Mouse (Mus musculus) inflammation-experienced regulatory T-cells, adult 16 weeks (primary cell): ENCODE results near the gene Tmprss5. TPM values are rescaled to one million over a fixed set of nuclear protein-coding genes. Genes with fewer than 3 reads are reported as not detected.

Source experiments
- polyA plus RNA-seq: library from polyadenylated mRNA; unstranded; fragments of 100-300 nt; shearing (Covaris generic); gene quantifications from one replicate; pipeline ENCODE4 v1.2.1, GENCODE M21; 2017

Tmprss5 gene
- polyA plus RNA-seq: not detected

DNA sequence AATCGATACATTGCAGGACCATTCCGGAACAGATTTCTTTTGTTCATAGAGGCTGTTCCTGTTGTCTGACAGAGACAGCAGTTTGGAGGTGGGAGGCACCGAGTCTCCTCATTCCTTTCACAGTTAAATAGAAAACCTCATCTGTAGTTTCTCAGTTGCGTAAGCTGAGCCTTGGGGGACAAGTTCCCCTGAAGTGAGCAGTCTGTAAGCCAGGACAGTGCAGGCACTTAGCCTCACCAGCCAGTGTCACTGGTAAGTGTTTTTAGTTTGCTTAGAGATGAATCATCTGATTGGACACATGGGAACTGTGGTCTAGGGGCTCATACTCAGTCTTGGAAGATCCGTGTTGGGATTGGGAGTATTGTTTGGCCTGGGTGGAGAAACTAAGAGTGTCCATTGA is at the start of gene Tmprss5:
TSS of gene Tmprss5 (plus strand) at position 154 of the 400 bp plus-strand sequence.

DNA sequence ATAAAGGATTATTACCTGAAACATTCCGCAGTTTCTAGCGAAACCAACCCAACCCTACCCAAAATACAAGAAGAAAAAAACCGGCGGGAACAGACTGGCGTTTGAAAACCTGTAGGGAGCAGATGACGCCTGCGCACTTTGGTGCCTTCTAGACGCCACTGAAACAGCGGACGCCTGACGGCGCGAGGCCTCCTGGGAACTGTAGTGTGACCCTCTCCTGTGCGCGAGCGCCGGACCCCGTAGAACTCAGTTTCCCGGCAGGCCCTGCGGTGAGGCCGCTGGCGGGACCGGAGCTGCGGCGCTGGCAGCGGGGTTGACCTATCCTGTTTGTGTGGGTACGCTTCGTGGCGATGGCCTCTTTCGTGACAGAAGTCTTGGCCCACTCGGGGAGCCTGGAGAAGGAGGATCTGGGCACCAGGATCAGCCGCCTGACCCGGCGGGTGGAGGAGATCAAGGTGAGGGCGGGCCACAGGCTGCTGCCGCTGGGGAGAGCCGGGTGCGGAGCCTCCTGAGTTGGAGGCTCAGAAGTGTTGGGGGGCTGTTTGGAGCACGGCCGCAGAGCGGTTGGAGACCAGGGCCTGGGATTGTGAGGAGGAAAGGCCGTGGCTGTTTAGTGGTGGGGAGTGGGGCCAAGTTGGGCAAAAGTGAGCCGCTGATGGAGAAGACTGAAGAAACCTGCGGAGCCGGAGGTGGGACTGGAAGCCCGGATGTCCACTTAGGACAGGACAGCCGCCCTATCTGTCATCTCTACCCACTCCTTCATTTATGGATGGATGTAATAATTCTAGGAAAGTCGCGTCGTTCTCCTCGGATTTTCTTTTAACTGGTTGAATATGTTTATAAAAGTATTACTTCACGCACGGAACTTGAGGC is 25.5 kb upstream of the Tmprss5 start, which contains the start of gene Zw10:
TSS of gene Zw10 (plus strand) at position 281 of the 873 bp plus-strand sequence.

Other genes with a start within 250 kb of the Tmprss5 start
- 0.12 TPM for gene Zbtb16, start 245.0 kb upstream of the Tmprss5 start, polyA plus RNA-seq
- gene Htr3a, start 170.2 kb upstream of the Tmprss5 start, polyA plus RNA-seq: not detected
- not detected for gene Htr3b, start 116.3 kb upstream of the Tmprss5 start, polyA plus RNA-seq
- 59.3 TPM for gene Usp28, start 95.9 kb upstream of the Tmprss5 start, polyA plus RNA-seq
- gene Zw10, start 25.6 kb upstream of the Tmprss5 start, polyA plus RNA-seq: 58.3 TPM
- gene Gm4894, start 169.3 kb downstream of the Tmprss5 start, polyA plus RNA-seq: not detected